Comparison of ENCODE assay signal across 9 mouse cellular contexts in the genomic region with DNA sequence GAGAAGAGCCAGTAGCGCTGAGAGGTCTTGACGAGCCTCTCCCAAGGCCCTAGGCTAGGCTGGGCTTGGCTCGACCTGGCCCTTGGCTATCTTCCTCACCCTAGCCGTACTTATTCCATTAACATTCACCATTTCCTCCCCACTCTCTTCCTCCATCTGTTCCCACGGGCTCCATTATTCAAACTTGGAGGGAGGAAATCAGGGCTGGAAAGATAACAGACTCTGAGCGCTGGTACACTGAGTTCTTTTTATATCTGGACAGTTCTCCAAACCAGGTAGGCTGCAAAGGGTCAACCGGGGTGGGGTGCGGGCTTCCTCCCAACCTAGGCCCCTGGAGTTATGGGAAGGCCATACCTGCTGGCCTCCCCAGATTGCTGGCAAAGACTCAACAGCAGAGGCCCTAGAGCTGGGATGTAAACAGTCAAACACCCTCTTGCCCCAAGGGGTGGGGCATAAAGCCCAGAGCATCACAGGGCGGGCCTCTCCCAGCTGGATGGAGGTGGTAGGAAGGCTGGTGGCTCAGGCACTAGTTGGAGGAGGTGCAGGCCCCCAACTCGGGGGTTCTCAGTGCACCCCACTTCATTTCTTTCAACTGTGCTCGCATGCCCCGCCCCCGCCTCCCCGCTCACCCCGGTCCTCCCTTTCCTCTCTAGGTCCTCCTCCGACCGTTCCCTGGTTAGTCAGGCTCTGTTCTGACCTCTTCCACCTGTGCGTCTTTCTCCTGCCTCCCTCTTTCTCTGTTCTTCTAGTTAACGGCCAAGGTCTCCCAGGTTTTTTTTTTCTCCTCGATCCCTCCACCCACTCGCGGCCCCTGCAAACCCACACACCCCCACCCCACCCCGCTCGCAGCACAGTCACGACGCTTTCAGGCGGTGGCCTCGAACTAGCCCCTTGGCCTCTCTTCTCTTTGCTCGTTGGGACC. TPM values are rescaled to one million over a fixed set of nuclear protein-coding genes. Genes with fewer than 3 reads are reported as not detected.
A peak's percentile ranks its signal among the peaks of the same experiment; 100 is the strongest.
DNase-seq lines count a peak whose midpoint lies in the region; ATAC-seq and TF ChIP-seq lines count a peak whose summit lies in the region.
"Had no signal": no experiment of that assay in that cellular context is flagged by ENCODE, and none has a peak within 500 bp of the region (broad histone marks: within the 10 kb centered on the region; RNA-seq: fewer than 3 reads in every experiment).

A gene (plus strand): TSS at position 146 of the 922 bp plus-strand sequence.

- no peak for TF ChIP-seq CTCF in cortical plate, adult 2 months (IDR thresholded peaks at IDR 0.05; ENCODE audit: extremely low read depth, insufficient read depth, low read length)

- peaks cover 36% of the 10 kb centered on the region for H3K4me1 ChIP-seq in erythroblast, embryonic 14.5 days (ENCODE audit: control insufficient read depth)
- no peaks in the 10 kb centered on the region for H3K4me1 ChIP-seq in cortical plate, adult 2 months (ENCODE audit: control insufficient read depth, insufficient read depth, low read length)
- peaks cover 55% of the 10 kb centered on the region for H3K4me1 ChIP-seq in heart, embryonic 13.5 days
- H3K4me1 ChIP-seq in megakaryocyte, embryonic 14.5 days = peaks cover 80% of the 10 kb centered on the region

- H3K27ac ChIP-seq in cortical plate, adult 2 months (ENCODE audit: insufficient read depth, low read length) = no peak within 1 kb of the TSS
- peak within 1 kb of the TSS; percentile 80 for H3K27ac ChIP-seq in heart, embryonic 13.5 days (replicated peaks)

- DNase-seq in kidney, postnatal 25 days = peak; percentile 32 to 74
- DNase-seq in thymus, postnatal 0 days (ENCODE audit: low spot score) = peak; percentile 64
- DNase-seq in retina, postnatal 1 day = no peak

- H3K9me3 ChIP-seq in erythroblast, embryonic 14.5 days (ENCODE audit: control insufficient read depth, low read length) = no peaks in the 10 kb centered on the region
- no peaks in the 10 kb centered on the region for H3K9me3 ChIP-seq in heart, embryonic 13.5 days
- H3K9me3 ChIP-seq in megakaryocyte, embryonic 14.5 days = no peaks in the 10 kb centered on the region

- H3K9ac ChIP-seq in heart, embryonic 13.5 days = peak within 1 kb of the TSS; percentile 81

- peak within 1 kb of the TSS; percentile 81 for H3K4me2 ChIP-seq in heart, embryonic 13.5 days

- no peak for ATAC-seq in erythroblast, adult 5-6 weeks (replicated peaks; ENCODE audit: low FRiP score, poor library complexity, severe bottlenecking)
- no peak; the same call in 1 of the 2 replicates for ATAC-seq in heart, embryonic 13.5 days (ENCODE audit: extremely low read depth, insufficient number of reproducible peaks, low FRiP score, low TSS enrichment)
- ATAC-seq: Patski had no signal

- H3K27me3 ChIP-seq in erythroblast, embryonic 14.5 days (ENCODE audit: control insufficient read depth) = no peaks in the 10 kb centered on the region
- 0 out of 2 replicates have a peak, but pooled peaks cover 8% of the 10 kb centered on the region for H3K27me3 ChIP-seq in heart, embryonic 13.5 days (replicated peaks)
- peaks cover 15% of the 10 kb centered on the region for H3K27me3 ChIP-seq in megakaryocyte, embryonic 14.5 days (replicated peaks)
- H3K27me3 ChIP-seq: Patski had no signal

- WGBS in heart, embryonic 13.5 days = 10% methylated on average over 29 of the region's 29 CpGs

- H3K36me3 ChIP-seq in erythroblast, embryonic 14.5 days (ENCODE audit: control insufficient read depth) = peaks cover 39% of the 10 kb centered on the region
- peaks cover 64% of the 10 kb centered on the region for H3K36me3 ChIP-seq in heart, embryonic 13.5 days
- H3K36me3 ChIP-seq in megakaryocyte, embryonic 14.5 days (replicated peaks; ENCODE audit: low read length) = peaks cover 81% of the 10 kb centered on the region

- no peak for TF ChIP-seq POLR2A in cortical plate, adult 2 months (IDR thresholded peaks at IDR 0.05; ENCODE audit: extremely low read depth, insufficient read depth, low read length)

- peak within 1 kb of the TSS; percentile 63 for H3K4me3 ChIP-seq in erythroblast, embryonic 14.5 days (replicated peaks)
- peak within 1 kb of the TSS; percentile 14; the same call in 1 of the 2 replicates for H3K4me3 ChIP-seq in cortical plate, adult 2 months (ENCODE audit: insufficient read depth, low read length)
- H3K4me3 ChIP-seq in heart, embryonic 13.5 days = peak within 1 kb of the TSS; percentile 55
- H3K4me3 ChIP-seq in megakaryocyte, embryonic 14.5 days (replicated peaks) = peak within 1 kb of the TSS; percentile 91

RNA-seq across cellular contexts. Expression of the gene that starts here (rescaled TPM):
- polyA plus RNA-seq in erythroblast, embryonic 14.5 days (2012) = 0.10 and 0.23 TPM in 2 replicates
- 1.9 and 2.5 TPM in 2 replicates for total RNA-seq in erythroblast, adult 5-6 weeks (2015; ENCODE audit: low replicate concordance)
- 0.98 and 5.8 TPM in 2 replicates for total RNA-seq in erythroblast, adult 5-6 weeks (2017; ENCODE audit: low replicate concordance)
- 0.42 and 0.73 TPM in 2 replicates for polyA plus RNA-seq in cortical plate, adult 2 months (2012; rRNA removed)
- polyA plus RNA-seq in heart, embryonic 13.5 days (2015; fragmentation: Nextera tagmentation; extraction: Ambion mirVana) = 5.7 and 5.8 TPM in 2 replicates
- 12.5 TPM in 1 of 2 replicates, not detected in the other for polyA plus RNA-seq in megakaryocyte, embryonic 14.5 days (2012; ENCODE audit: insufficient read depth, low replicate concordance)
- 13.1 and 13.4 TPM in 2 replicates for polyA plus RNA-seq in thymus, postnatal 0 days (2015; fragmentation: Nextera tagmentation; extraction: Ambion mirVana)

Comparison
In these comparisons a context has a peak if more than half of its experiments do, and no peak if none do; other contexts are left out.
1. H3K4me3 ChIP-seq: peak in every context shown above with its lines; median percentile 91 in megakaryocyte, embryonic 14.5 days; 63 in erythroblast, embryonic 14.5 days; 55 in heart, embryonic 13.5 days; 14 in cortical plate, adult 2 months.